Mouse (Mus musculus): ENCODE results near the gene Srd5a1. TPM values are rescaled to one million over a fixed set of nuclear protein-coding genes. Genes with fewer than 3 reads are reported as not detected.
A peak's percentile ranks its signal among the peaks of the same experiment; 100 is the strongest.
"Not testable (repeated sequence)": the region's sequence is repeated elsewhere in the genome, so short reads cannot be mapped to it uniquely, and the experiment has no call there.

Srd5a1 gene
- polyA plus RNA-seq, 1 experiment from 2014 or later = 19.3 TPM

DNA sequence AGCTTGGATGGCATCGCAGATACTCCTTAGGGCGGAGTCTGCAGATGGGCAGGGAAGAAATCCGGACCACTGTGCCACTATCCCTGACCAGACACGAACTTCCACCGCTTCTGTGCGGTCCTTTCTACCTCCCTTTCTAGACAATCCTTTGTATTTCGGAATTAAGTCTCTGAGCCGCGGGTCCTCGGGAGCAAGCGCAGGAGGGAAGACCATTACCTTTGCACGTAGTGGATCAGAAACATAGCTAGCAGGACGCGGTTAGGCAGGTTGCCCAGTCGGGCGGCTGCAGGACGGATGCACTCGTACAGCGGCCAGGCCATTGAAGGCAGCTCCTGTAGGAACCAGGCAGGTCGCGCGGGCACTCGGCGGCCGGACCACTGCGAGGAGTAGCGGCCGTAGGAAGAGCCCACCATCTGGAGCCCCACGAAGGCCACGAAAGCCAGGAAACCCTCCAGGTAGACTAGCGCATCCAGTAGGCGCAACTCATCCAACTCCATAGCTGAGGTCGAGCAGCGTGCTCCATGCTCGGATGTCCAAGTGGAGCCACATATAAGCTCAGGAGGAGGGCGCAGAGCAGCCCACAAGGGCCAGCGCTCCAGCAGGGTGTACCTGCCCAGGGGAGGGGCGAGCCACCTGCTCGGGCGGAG is 368 bp downstream of the Srd5a1 start:
- under 1% methylated on average over 40 of the region's 40 CpGs for WGBS
- ATAC-seq (ENCODE audit: insufficient number of reproducible peaks, low FRiP score, low TSS enrichment, low read depth) = no peak
- peak overlapping the region; percentile 71 for H3K4me2 ChIP-seq (ENCODE audit: low read depth, severe bottlenecking)
- H3K9ac ChIP-seq (ENCODE audit: low read length) = peak overlapping the region; percentile 64
- DNase-seq (ENCODE audit: low spot score) = no peak
- peak overlapping the region; percentile 65 for H3K4me3 ChIP-seq (ENCODE audit: low read depth, low read length)
- no peak overlapping the region for H3K27ac ChIP-seq (replicated peaks; ENCODE audit: low read depth, low read length)
- H3K9me3 ChIP-seq (ENCODE audit: control insufficient read depth, low read length) = no peaks in the 10 kb centered on the region
- peaks cover 3% of the 10 kb centered on the region; the same call in 1 of the 2 replicates for H3K36me3 ChIP-seq (ENCODE audit: control insufficient read depth, insufficient read depth, low read length)
- H3K4me1 ChIP-seq (ENCODE audit: control insufficient read depth, insufficient read depth, low read length) = no peaks in the 10 kb centered on the region
- no peaks in the 10 kb centered on the region for H3K27me3 ChIP-seq (ENCODE audit: control insufficient read depth, insufficient read depth, low read length)

GRCm38 (mm10) chr13:69608734-69609133 is 2.5 kb downstream of the Srd5a1 start:
- 79% methylated on average over 8 of the region's 8 CpGs for WGBS
- H3K9ac ChIP-seq (ENCODE audit: low read length) = no peak overlapping the region
- ATAC-seq (ENCODE audit: insufficient number of reproducible peaks, low FRiP score, low TSS enrichment, low read depth) (no peak), DNase-seq (ENCODE audit: low spot score) (no peak)
- no peak overlapping the region for H3K27ac ChIP-seq (replicated peaks; ENCODE audit: low read depth, low read length)
- no peak overlapping the region for H3K4me3 ChIP-seq (ENCODE audit: low read depth, low read length)
- H3K9me3 ChIP-seq (ENCODE audit: control insufficient read depth, low read length) = no peaks in the 10 kb centered on the region
- H3K27me3 ChIP-seq (ENCODE audit: control insufficient read depth, insufficient read depth, low read length) = no peaks in the 10 kb centered on the region
- H3K4me1 ChIP-seq (ENCODE audit: control insufficient read depth, insufficient read depth, low read length) = no peaks in the 10 kb centered on the region
- H3K4me2 ChIP-seq (ENCODE audit: low read depth, severe bottlenecking) = no peak overlapping the region
- no peaks in the 10 kb centered on the region for H3K36me3 ChIP-seq (ENCODE audit: control insufficient read depth, insufficient read depth, low read length)

DNA sequence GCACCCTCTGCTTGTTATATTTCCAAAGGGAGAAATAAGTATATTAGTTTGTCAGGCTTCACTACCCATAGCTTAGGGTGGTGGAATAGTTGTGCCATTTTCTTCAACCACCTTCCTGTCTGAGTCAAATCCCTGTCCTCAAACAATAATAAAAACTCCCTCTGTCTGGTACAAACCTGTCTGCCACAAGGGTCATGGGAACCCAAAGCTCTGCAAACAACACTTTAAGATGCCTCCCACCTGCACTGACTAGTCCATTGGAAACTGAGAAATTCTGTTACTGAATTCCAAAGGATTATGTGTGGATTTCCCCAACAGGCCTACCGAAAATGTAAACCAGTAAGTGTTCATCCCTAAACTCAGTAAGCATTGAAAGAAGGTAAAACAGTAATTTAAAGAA is 6.6 kb downstream of the Srd5a1 start:
- DNase-seq (ENCODE audit: low spot score) = no peak
- WGBS = 88% methylated on average over 1 of the region's 1 CpGs
- no peak overlapping the region for H3K27ac ChIP-seq (replicated peaks; ENCODE audit: low read depth, low read length)

DNA sequence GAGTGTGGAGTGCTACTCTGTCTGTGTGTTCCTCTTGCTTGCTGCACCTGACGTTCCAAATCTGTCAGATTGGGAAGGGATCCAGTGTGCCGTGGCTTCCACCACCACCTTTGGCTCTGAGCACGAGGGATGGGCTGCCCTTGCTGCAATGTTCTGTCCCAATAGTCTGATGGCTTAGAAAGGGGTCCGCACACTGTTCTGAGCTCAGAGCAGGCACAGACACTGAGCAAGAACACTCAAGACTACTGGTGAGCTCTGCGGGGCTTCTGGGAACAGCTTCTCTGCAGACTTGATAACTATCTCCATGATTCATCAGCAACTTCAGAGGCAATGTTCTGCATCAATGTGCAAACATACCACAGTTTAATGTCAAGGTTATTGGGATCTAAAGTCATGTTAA is 9.9 kb downstream of the Srd5a1 start:
- no peak for DNase-seq (ENCODE audit: low spot score)
- Histone ChIP-seq H3K36me3 (ENCODE audit: control insufficient read depth, insufficient read depth, low read length) (no peaks in the 10 kb centered on the region), H3K4me1 (ENCODE audit: control insufficient read depth, insufficient read depth, low read length) (no peaks in the 10 kb centered on the region), H3K9ac (ENCODE audit: low read length) (no peak overlapping the region), H3K4me3 (ENCODE audit: low read depth, low read length) (no peak overlapping the region), H3K27me3 (ENCODE audit: control insufficient read depth, insufficient read depth, low read length) (no peaks in the 10 kb centered on the region), H3K27ac (replicated peaks; ENCODE audit: low read depth, low read length) (no peak overlapping the region), H3K4me2 (ENCODE audit: low read depth, severe bottlenecking) (no peak overlapping the region), H3K9me3 (ENCODE audit: control insufficient read depth, low read length) (no peaks in the 10 kb centered on the region)
- WGBS = 88% methylated on average over 5 of the region's 5 CpGs
- no peak for ATAC-seq (ENCODE audit: insufficient number of reproducible peaks, low FRiP score, low TSS enrichment, low read depth)

More for the DNA sequence above, 6.6 kb downstream of the Srd5a1 start:
- H3K9me3 ChIP-seq (ENCODE audit: control insufficient read depth, low read length) = no peaks in the 10 kb centered on the region
- no peaks in the 10 kb centered on the region for H3K36me3 ChIP-seq (ENCODE audit: control insufficient read depth, insufficient read depth, low read length)
- no peaks in the 10 kb centered on the region for H3K4me1 ChIP-seq (ENCODE audit: control insufficient read depth, insufficient read depth, low read length)
- ATAC-seq (ENCODE audit: insufficient number of reproducible peaks, low FRiP score, low TSS enrichment, low read depth) = no peak
- H3K27me3 ChIP-seq (ENCODE audit: control insufficient read depth, insufficient read depth, low read length) = no peaks in the 10 kb centered on the region
- no peak overlapping the region for H3K9ac ChIP-seq (ENCODE audit: low read length)
- H3K4me3 ChIP-seq (ENCODE audit: low read depth, low read length) = no peak overlapping the region
- H3K4me2 ChIP-seq (ENCODE audit: low read depth, severe bottlenecking) = no peak overlapping the region

- H3K9me3 ChIP-seq (ENCODE audit: control insufficient read depth, low read length); H3K9ac ChIP-seq (ENCODE audit: low read length); H3K27me3 ChIP-seq (ENCODE audit: control insufficient read depth, insufficient read depth, low read length); H3K36me3 ChIP-seq (ENCODE audit: control insufficient read depth, insufficient read depth, low read length); ATAC-seq (ENCODE audit: insufficient number of reproducible peaks, low FRiP score, low TSS enrichment, low read depth); H3K27ac ChIP-seq (replicated peaks; ENCODE audit: low read depth, low read length); H3K4me2 ChIP-seq (ENCODE audit: low read depth, severe bottlenecking); H3K4me3 ChIP-seq (ENCODE audit: low read depth, low read length); H3K4me1 ChIP-seq (ENCODE audit: control insufficient read depth, insufficient read depth, low read length); DNase-seq (ENCODE audit: low spot score): not testable (repeated sequence)
- WGBS = 91% methylated on average over 5 of the region's 5 CpGs
Measured at GRCm38 (mm10) chr13:69600863-69601262, 10.4 kb downstream of the Srd5a1 start.

GRCm38 (mm10) chr13:69598867-69599266 is 12.4 kb downstream of the Srd5a1 start:
- ATAC-seq (ENCODE audit: insufficient number of reproducible peaks, low FRiP score, low TSS enrichment, low read depth) (no peak), DNase-seq (ENCODE audit: low spot score) (no peak)
- Histone ChIP-seq H3K36me3 (ENCODE audit: control insufficient read depth, insufficient read depth, low read length) (no peaks in the 10 kb centered on the region), H3K4me1 (ENCODE audit: control insufficient read depth, insufficient read depth, low read length) (no peaks in the 10 kb centered on the region), H3K4me3 (ENCODE audit: low read depth, low read length) (no peak overlapping the region), H3K27ac (replicated peaks; ENCODE audit: low read depth, low read length) (no peak overlapping the region), H3K9ac (ENCODE audit: low read length) (no peak overlapping the region), H3K27me3 (ENCODE audit: control insufficient read depth, insufficient read depth, low read length) (no peaks in the 10 kb centered on the region), H3K9me3 (ENCODE audit: control insufficient read depth, low read length) (no peaks in the 10 kb centered on the region), H3K4me2 (ENCODE audit: low read depth, severe bottlenecking) (no peak overlapping the region)
- WGBS = 88% methylated on average over 10 of the region's 10 CpGs

DNA sequence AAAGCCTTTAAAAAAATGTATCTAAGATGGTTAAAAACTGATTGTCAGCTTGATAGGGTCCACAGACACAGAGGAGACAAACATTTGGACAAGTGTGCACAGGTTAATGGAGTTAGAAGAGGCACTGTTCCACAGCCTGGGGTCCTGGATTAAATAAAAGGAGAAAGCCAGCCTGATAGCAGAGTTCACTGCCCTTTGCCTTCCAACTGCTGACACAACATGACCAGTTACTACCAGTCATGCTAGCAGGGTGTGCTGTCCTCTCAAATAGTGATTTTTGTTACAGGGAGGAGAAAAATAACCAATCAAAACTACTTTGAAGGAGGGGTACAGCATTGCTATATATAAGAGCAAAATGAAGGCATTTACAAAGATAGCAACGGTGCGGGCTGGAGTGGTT is 14.7 kb downstream of the Srd5a1 start:
- no peaks in the 10 kb centered on the region for H3K36me3 ChIP-seq (ENCODE audit: control insufficient read depth, insufficient read depth, low read length)
- no peaks in the 10 kb centered on the region for H3K4me1 ChIP-seq (ENCODE audit: control insufficient read depth, insufficient read depth, low read length)
- no peaks in the 10 kb centered on the region for H3K27me3 ChIP-seq (ENCODE audit: control insufficient read depth, insufficient read depth, low read length)
- WGBS = 93% methylated on average over 2 of the region's 2 CpGs
- H3K9me3 ChIP-seq (ENCODE audit: control insufficient read depth, low read length) = no peaks in the 10 kb centered on the region
- H3K4me2 ChIP-seq (ENCODE audit: low read depth, severe bottlenecking) = no peak overlapping the region
- DNase-seq (ENCODE audit: low spot score) (no peak), ATAC-seq (ENCODE audit: insufficient number of reproducible peaks, low FRiP score, low TSS enrichment, low read depth) (no peak)
- H3K4me3 ChIP-seq (ENCODE audit: low read depth, low read length) = no peak overlapping the region
- no peak overlapping the region for H3K27ac ChIP-seq (replicated peaks; ENCODE audit: low read depth, low read length)
- H3K9ac ChIP-seq (ENCODE audit: low read length) = no peak overlapping the region

GRCm38 (mm10) chr13:69595911-69596310 is 15.3 kb downstream of the Srd5a1 start:
- H3K4me1 ChIP-seq (ENCODE audit: control insufficient read depth, insufficient read depth, low read length) = no peaks in the 10 kb centered on the region
- DNase-seq (ENCODE audit: low spot score) = no peak
- 94% methylated on average over 6 of the region's 6 CpGs for WGBS

More at GRCm38 (mm10) chr13:69595911-69596310, 15.3 kb downstream of the Srd5a1 start:
- Histone ChIP-seq H3K4me3 (ENCODE audit: low read depth, low read length) (no peak overlapping the region), H3K36me3 (ENCODE audit: control insufficient read depth, insufficient read depth, low read length) (no peaks in the 10 kb centered on the region), H3K9me3 (ENCODE audit: control insufficient read depth, low read length) (no peaks in the 10 kb centered on the region), H3K27me3 (ENCODE audit: control insufficient read depth, insufficient read depth, low read length) (no peaks in the 10 kb centered on the region), H3K27ac (replicated peaks; ENCODE audit: low read depth, low read length) (no peak overlapping the region), H3K4me2 (ENCODE audit: low read depth, severe bottlenecking) (no peak overlapping the region), H3K9ac (ENCODE audit: low read length) (no peak overlapping the region)
- ATAC-seq (ENCODE audit: insufficient number of reproducible peaks, low FRiP score, low TSS enrichment, low read depth) = no peak
